Comparison of ENCODE assay signal across 10 mouse cellular contexts in the genomic region with DNA sequence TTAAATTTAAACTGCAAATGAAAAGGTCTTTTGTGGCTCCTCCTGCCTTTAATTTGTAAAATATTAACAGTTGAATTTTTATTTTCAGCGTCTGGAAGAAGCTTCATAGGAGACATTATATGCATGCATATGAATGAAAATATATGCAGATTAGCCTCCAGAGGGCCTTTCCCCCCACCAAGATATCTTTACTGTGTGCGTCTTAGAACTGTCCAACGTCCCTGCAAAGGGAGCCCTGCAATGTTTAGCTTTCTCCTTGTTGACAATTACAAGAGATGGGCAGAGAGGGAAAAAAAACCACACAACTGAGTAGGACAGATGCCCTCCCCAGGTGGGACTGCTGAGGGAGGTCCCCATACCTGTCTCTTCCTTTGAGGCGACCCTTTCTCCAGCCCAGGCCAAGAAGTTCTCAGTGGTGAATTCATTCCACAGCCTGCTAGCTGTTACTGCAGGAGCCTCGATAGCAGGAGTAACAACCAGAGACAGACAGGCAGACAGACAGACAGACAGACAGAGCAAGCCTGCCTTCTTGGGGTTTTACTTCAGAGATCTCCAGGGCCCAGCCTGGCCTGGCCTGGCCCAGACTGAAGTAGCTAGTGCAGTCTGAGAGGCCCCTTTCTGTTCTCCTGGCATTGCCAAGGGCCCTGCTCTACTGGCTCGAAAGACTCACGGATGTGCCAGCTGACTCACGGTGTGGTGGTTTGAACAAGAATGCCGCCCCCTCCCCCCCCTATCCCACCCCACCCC. TPM values are rescaled to one million over a fixed set of nuclear protein-coding genes. Genes with fewer than 3 reads are reported as not detected.
A peak's percentile ranks its signal among the peaks of the same experiment; 100 is the strongest.
DNase-seq lines count a peak whose midpoint lies in the region; ATAC-seq and TF ChIP-seq lines count a peak whose summit lies in the region.
"Had no signal": no experiment of that assay in that cellular context is flagged by ENCODE, and none has a peak within 500 bp of the region (broad histone marks: within the 10 kb centered on the region; RNA-seq: fewer than 3 reads in every experiment).

No protein-coding gene starts in this region.

- no peak for TF ChIP-seq POLR2A in heart, adult 2 months (IDR thresholded peaks at IDR 0.05; ENCODE audit: insufficient read depth, low read depth, low read length)

- no peaks in the 10 kb centered on the region for H3K9me3 ChIP-seq in embryonic facial prominence, embryonic 15.5 days (replicated peaks)
- no peaks in the 10 kb centered on the region for H3K9me3 ChIP-seq in limb, embryonic 15.5 days

- H3K36me3 ChIP-seq in heart, adult 2 months (ENCODE audit: control insufficient read depth, insufficient read depth, low read length) = no peaks in the 10 kb centered on the region
- H3K36me3 ChIP-seq in embryonic facial prominence, embryonic 15.5 days = peaks cover 12% of the 10 kb centered on the region
- H3K36me3 ChIP-seq in limb, embryonic 15.5 days = 0 out of 2 replicates have a peak, but pooled peaks cover 7% of the 10 kb centered on the region

- H3K79me2 ChIP-seq in heart, adult 2 months (replicated peaks; ENCODE audit: control insufficient read depth, insufficient read depth, low read length) = no peaks in the 10 kb centered on the region; the same call in 1 of the 2 replicates

- no peak for TF ChIP-seq EP300 in heart, adult 2 months (IDR thresholded peaks at IDR 0.05; ENCODE audit: insufficient read depth, low read depth, low read length)

- 70% methylated on average over 9 of the region's 9 CpGs for WGBS in heart, adult 2 months
- WGBS in embryonic facial prominence, embryonic 15.5 days = 39% methylated on average over 9 of the region's 9 CpGs
- WGBS in limb, embryonic 15.5 days = 48% methylated on average over 9 of the region's 9 CpGs

- no peaks in the 10 kb centered on the region for H3K27me3 ChIP-seq in heart, adult 2 months (ENCODE audit: control insufficient read depth, insufficient read depth, low read length)
- no peaks in the 10 kb centered on the region for H3K27me3 ChIP-seq in embryonic facial prominence, embryonic 15.5 days
- H3K27me3 ChIP-seq in limb, embryonic 15.5 days = no peaks in the 10 kb centered on the region

- TF ChIP-seq CTCF in heart, adult 2 months (IDR thresholded peaks at IDR 0.05) = no peak

- H3K4me3 ChIP-seq in heart, adult 2 months = no peak overlapping the region
- no peak overlapping the region for H3K4me3 ChIP-seq in embryonic facial prominence, embryonic 15.5 days (replicated peaks)
- H3K4me3 ChIP-seq in limb, embryonic 15.5 days = no peak overlapping the region

- H3K27ac ChIP-seq in heart, adult 2 months = no peak overlapping the region; the same call in 1 of the 2 replicates
- H3K27ac ChIP-seq in embryonic facial prominence, embryonic 15.5 days (replicated peaks) = peak overlapping the region; percentile 95
- H3K27ac ChIP-seq in limb, embryonic 15.5 days = peak overlapping the region; percentile 97

- peak; percentile 90 for DNase-seq in heart, adult 11 months
- DNase-seq in heart, adult 2 months = no peak
- DNase-seq in 3T3-L1 (ENCODE audit: low read depth, low spot score) = peak; percentile 89
- DNase-seq in frontal cortex, postnatal 14 days (ENCODE audit: low spot score in 2 of 2) = no peak
- no peak for DNase-seq in right cerebral cortex, postnatal 25 days
- no peak for DNase-seq in spleen, adult 12 weeks (ENCODE audit: low spot score)
- DNase-seq: cerebellum, postnatal 36 days had no signal

- H3K9ac ChIP-seq in heart, adult 2 months (ENCODE audit: low read depth, low read length) = no peak overlapping the region
- no peak overlapping the region for H3K9ac ChIP-seq in embryonic facial prominence, embryonic 15.5 days
- no peak overlapping the region for H3K9ac ChIP-seq in limb, embryonic 15.5 days

- ATAC-seq in embryonic facial prominence, embryonic 15.5 days (ENCODE audit: insufficient number of reproducible peaks, low FRiP score, low TSS enrichment, low read depth) = no peak
- no peak; the same call in 1 of the 2 replicates for ATAC-seq in limb, embryonic 15.5 days (ENCODE audit: insufficient number of reproducible peaks, low FRiP score, low TSS enrichment, low read depth)

- peaks cover 2% of the 10 kb centered on the region for H3K4me1 ChIP-seq in heart, adult 2 months (ENCODE audit: control insufficient read depth, insufficient read depth, low read length)
- H3K4me1 ChIP-seq in embryonic facial prominence, embryonic 15.5 days = peaks cover 32% of the 10 kb centered on the region
- peaks cover 30% of the 10 kb centered on the region for H3K4me1 ChIP-seq in limb, embryonic 15.5 days

- intact Hi-C loops in heart, adult 2 months (cut with DNase I) = loop anchor here (1.0 to 5.0 kb wide), 3 partner anchors 10 to 55 kb away; no protein-coding TSS in a partner anchor

- no peak overlapping the region for H3K4me2 ChIP-seq in embryonic facial prominence, embryonic 15.5 days (replicated peaks)
- no peak overlapping the region for H3K4me2 ChIP-seq in limb, embryonic 15.5 days

RNA-seq across cellular contexts. Expression of a gene that starts 1.2 kb away (rescaled TPM):
- total RNA-seq in heart, adult 2 months (2021) = 1 to 10 TPM; 5.7 to 5.9 TPM
- polyA plus RNA-seq in heart, adult 2 months (2012; rRNA removed) = not detected in 2 replicates
- 1.6 and 2.3 TPM in 2 replicates for polyA plus RNA-seq in embryonic facial prominence, embryonic 15.5 days (2015; fragmentation: Nextera tagmentation; extraction: Ambion mirVana)
- polyA plus RNA-seq in limb, embryonic 15.5 days (2015; fragmentation: Nextera tagmentation; extraction: Ambion mirVana) = 1.2 and 3.7 TPM in 2 replicates
- polyA plus RNA-seq: large intestine, adult 2 months had no signal

Comparison
In these comparisons a context has a peak if more than half of its experiments do, and no peak if none do; other contexts are left out.
1. DNase-seq: peak in heart, adult 11 months (single experiment) and 3T3-L1 (single experiment); none in heart, adult 2 months (0 of 2), frontal cortex, postnatal 14 days (0 of 2), right cerebral cortex, postnatal 25 days (single experiment) and spleen, adult 12 weeks (single experiment).